Mouse (Mus musculus): ENCODE results near the gene Usp48. TPM values are rescaled to one million over a fixed set of nuclear protein-coding genes. Genes with fewer than 3 reads are reported as not detected.

The Usp48 gene
- total and polyA plus RNA-seq, 3 experiments, result 28.5 to 77.8 (median 36.6) TPM

DNA sequence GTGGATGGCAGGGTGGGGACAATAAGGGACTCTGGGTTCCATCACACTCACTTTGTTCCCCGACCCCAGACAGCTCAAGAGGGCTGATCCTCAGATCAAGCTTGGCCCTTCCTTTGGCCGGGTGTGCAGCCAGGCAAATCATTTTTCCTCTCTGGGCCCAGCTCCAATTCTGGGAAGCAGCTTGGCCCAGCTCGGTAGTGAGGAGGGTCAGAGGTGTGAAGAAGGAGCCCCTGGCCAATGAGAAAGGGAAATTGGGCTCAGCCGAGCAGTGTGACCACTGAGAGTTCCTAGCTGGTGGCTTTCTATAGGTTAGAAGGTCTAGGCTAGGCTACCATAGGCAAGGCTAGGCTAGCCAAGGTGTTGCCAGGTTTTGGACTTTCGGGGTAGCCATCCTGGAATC lies 74.2 kb downstream of the Usp48 start:
- peaks cover 75% of the 10 kb centered on the region for H3K27me3 ChIP-seq (replicated peaks)
- dilution Hi-C loops (cut with MboI; ENCODE audit: extremely low pct_ligation_motif_present, extremely low pct_unique_long_range_greater_than_20kb, low sequenced_read_pairs) (no loop called here), in situ Hi-C loops (cut with MboI; ENCODE audit: low pct_ligation_motif_present, low pct_unique_long_range_greater_than_20kb, low sequenced_read_pairs) (no loop called here)
- H3K4me3 ChIP-seq (replicated peaks in 1 of 3; ENCODE audit: low read depth in 2 of 3, low read length in 2 of 3, poor library complexity in 1 of 3), result no peak overlapping the region
- no peak for DNase-seq (ENCODE audit: extremely low read depth)
- no peak overlapping the region for H3K9ac ChIP-seq (ENCODE audit: insufficient read depth, low read depth)
- no peak overlapping the region for H3K4me2 ChIP-seq (ENCODE audit: insufficient read depth, low read depth, poor library complexity, severe bottlenecking)
- no peaks in the 10 kb centered on the region for H3K79me2 ChIP-seq (replicated peaks; ENCODE audit: control insufficient read depth, extremely low read depth, insufficient read depth, poor library complexity, severe bottlenecking)
- TF ChIP-seq MAZ (IDR thresholded peaks at IDR 0.05; ENCODE audit: low read depth, low read length) (no peak), TBP (conservative IDR thresholded peaks at IDR 0.05; ENCODE audit: low read depth, low read length) (no peak), TCF12 (IDR thresholded peaks at IDR 0.05; ENCODE audit: low read depth, low read length) (no peak), NELFE (IDR thresholded peaks at IDR 0.05; ENCODE audit: low read depth, low read length) (no peak), MXI1 (IDR thresholded peaks at IDR 0.05; ENCODE audit: low read depth, low read length) (no peak), SIN3A (IDR thresholded peaks at IDR 0.05; ENCODE audit: low read length) (no peak), E2F4 (IDR thresholded peaks at IDR 0.05; ENCODE audit: insufficient replicate concordance, low read depth, low read length) (no peak), NRF1 (IDR thresholded peaks at IDR 0.05; ENCODE audit: low read depth, low read length) (no peak), MYC (IDR thresholded peaks at IDR 0.05; ENCODE audit: low read depth, low read length) (no peak), JUN (IDR thresholded peaks at IDR 0.05; ENCODE audit: insufficient read depth, low read depth, low read length) (no peak), JUND (conservative IDR thresholded peaks at IDR 0.05; ENCODE audit: low read depth, low read length) (no peak), ZMIZ1 (IDR thresholded peaks at IDR 0.05; ENCODE audit: low read depth, low read length) (no peak), KAT2A (IDR thresholded peaks at IDR 0.05; ENCODE audit: insufficient replicate concordance, low read length) (no peak), HCFC1 (IDR thresholded peaks at IDR 0.05; ENCODE audit: low read depth, low read length) (no peak), MAFK (IDR thresholded peaks at IDR 0.05; ENCODE audit: insufficient replicate concordance, low read length) (no peak)
- no peaks in the 10 kb centered on the region for H3K9me3 ChIP-seq (replicated peaks; ENCODE audit: low read length)
- peaks cover 0 to 5% of the 10 kb centered on the region in 2 experiments; a peak in 2 of 4 replicates for H3K4me1 ChIP-seq (ENCODE audit: control insufficient read depth in 1 of 2, insufficient read depth in 2 of 2)
- H3K27ac ChIP-seq (ENCODE audit: insufficient read depth, low read depth), result no peak overlapping the region
- no peaks in the 10 kb centered on the region for H3K36me3 ChIP-seq (replicated peaks in 1 of 2; ENCODE audit: control insufficient read depth in 1 of 2, insufficient read depth in 1 of 2, low read length in 1 of 2)

DNA sequence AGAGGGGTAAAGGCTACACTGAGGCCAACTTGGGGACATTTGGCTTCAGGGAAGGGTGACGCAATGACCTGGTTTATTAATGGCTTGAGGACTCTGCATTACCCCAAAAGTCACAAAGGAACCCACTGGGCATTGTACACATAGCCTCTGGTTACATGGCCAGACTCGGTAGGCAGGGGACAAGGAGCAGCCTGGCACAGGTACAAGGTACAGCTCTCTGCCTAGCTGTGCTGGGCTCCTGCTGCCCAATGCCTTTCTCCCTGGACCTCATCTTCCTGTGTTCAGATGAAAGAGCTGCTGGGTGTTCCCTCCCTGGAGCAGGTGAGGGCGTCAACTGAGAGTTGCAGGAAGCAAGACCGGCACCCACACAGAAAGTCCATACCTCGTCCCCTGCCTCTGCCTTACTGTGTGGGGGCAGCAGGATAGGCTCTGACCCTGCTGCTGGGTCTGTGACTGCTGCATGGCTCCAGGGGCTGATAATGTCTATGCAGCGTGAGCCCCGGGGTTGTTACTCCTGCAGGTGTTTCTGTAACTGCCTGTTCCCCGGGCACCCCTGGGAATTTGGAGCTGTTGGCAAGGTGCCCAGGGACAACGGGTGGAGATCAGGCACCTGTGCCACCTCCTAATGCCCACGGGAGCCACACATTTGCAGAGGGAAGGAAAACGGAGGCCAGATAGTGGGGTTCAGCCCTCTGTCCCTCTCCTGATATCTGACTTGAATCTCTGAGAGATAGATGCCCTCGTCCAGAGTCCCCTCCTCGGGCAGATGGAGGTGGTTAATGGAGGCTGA lies 78.4 kb downstream of the Usp48 start:
- no peaks in the 10 kb centered on the region for H3K4me1 ChIP-seq (ENCODE audit: control insufficient read depth in 1 of 2, insufficient read depth in 2 of 2)
- H3K9ac ChIP-seq (ENCODE audit: insufficient read depth, low read depth), result no peak overlapping the region
- H3K36me3 ChIP-seq (replicated peaks in 1 of 2; ENCODE audit: control insufficient read depth in 1 of 2, insufficient read depth in 1 of 2, low read length in 1 of 2), result no peaks in the 10 kb centered on the region
- no peak for DNase-seq (ENCODE audit: extremely low read depth)
- no peak overlapping the region for H3K4me2 ChIP-seq (ENCODE audit: insufficient read depth, low read depth, poor library complexity, severe bottlenecking)
- no peak overlapping the region for H3K4me3 ChIP-seq (replicated peaks in 1 of 3; ENCODE audit: low read depth in 2 of 3, low read length in 2 of 3, poor library complexity in 1 of 3)
- no peaks in the 10 kb centered on the region for H3K79me2 ChIP-seq (replicated peaks; ENCODE audit: control insufficient read depth, extremely low read depth, insufficient read depth, poor library complexity, severe bottlenecking)
- dilution Hi-C loops (cut with MboI; ENCODE audit: extremely low pct_ligation_motif_present, extremely low pct_unique_long_range_greater_than_20kb, low sequenced_read_pairs), result no loop called here
- TF ChIP-seq PAX5 (IDR thresholded peaks at IDR 0.05; ENCODE audit: low read length) (no peak), TBP (conservative IDR thresholded peaks at IDR 0.05; ENCODE audit: low read depth, low read length) (no peak), MAZ (IDR thresholded peaks at IDR 0.05; ENCODE audit: low read depth, low read length) (no peak), KAT2A (IDR thresholded peaks at IDR 0.05; ENCODE audit: insufficient replicate concordance, low read length) (no peak), ZC3H11A (IDR thresholded peaks at IDR 0.05; ENCODE audit: low read depth, low read length) (no peak), ETS1 (conservative IDR thresholded peaks at IDR 0.05; ENCODE audit: low read depth, low read length) (no peak), GABPA (IDR thresholded peaks at IDR 0.05; ENCODE audit: insufficient replicate concordance, low read depth, low read length) (no peak), JUN (IDR thresholded peaks at IDR 0.05; ENCODE audit: insufficient read depth, low read depth, low read length) (no peak), POLR2AphosphoS2 (IDR thresholded peaks at IDR 0.05; ENCODE audit: low read depth, low read length) (no peak), NRF1 (IDR thresholded peaks at IDR 0.05; ENCODE audit: low read depth, low read length) (no peak), ZKSCAN1 (IDR thresholded peaks at IDR 0.05; ENCODE audit: borderline replicate concordance, low read depth, low read length) (no peak), MAX (IDR thresholded peaks at IDR 0.05; ENCODE audit: low read length) (no peak), UBTF (IDR thresholded peaks at IDR 0.05; ENCODE audit: low read depth, low read length) (no peak)
- no peak overlapping the region for H3K27ac ChIP-seq (ENCODE audit: insufficient read depth, low read depth)
- H3K9me3 ChIP-seq (replicated peaks; ENCODE audit: low read length), result no peaks in the 10 kb centered on the region
- in situ Hi-C loops (cut with MboI; ENCODE audit: low pct_ligation_motif_present, low pct_unique_long_range_greater_than_20kb, low sequenced_read_pairs), result no loop called here
- H3K27me3 ChIP-seq (replicated peaks), result peaks cover 69% of the 10 kb centered on the region
